Mouse (Mus musculus): ENCODE results near the gene St3gal2.

DNA sequence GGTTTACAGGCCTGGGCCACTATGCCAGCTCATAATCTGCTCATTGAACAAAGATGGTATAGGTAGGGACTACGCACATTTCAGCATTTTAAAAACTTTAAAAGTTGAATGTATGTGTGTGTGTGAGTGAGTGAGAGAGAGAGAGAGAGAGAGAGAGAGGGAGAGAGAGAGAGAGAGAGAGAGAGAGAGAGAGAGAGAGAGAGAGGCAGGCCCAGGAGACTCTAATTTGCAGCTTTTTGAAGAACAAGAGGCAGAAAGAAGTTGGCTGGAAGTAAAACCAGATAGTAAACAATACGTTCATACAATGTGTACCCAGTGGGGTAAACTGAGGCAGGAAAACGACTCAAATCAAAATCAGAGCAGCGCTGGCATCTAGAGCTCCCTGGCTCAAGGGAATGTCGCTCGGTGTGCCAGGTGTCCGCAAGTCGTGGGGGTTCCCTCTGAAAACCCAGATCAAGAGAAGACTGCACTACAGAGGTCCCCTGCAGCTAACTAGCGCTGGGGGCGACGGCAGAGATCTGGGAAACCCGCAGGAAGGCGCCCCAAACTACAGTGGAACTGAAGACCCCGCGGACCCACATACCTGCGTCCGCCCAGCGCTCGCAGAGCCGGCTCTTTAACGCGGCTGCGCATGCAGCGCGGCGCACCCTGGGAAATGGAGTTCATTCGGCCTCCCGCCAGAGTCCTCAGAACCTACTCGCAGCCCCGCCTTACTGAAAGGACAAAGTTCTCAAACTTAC, 17.7 kb upstream of the St3gal2 start, which contains the start of gene Fuk:
- TF ChIP-seq CTCF (IDR thresholded peaks at IDR 0.05; ENCODE audit: control insufficient read depth, insufficient read depth, insufficient replicate concordance, low read depth, low read length) (no peak), POLR2A (IDR thresholded peaks at IDR 0.05; ENCODE audit: control insufficient read depth, low read depth, low read length) (no peak)
